Mouse (Mus musculus) myocyte (in vitro differentiated cells): ENCODE results near the gene Mttp. TPM values are rescaled to one million over a fixed set of nuclear protein-coding genes. Genes with fewer than 3 reads are reported as not detected.
"Not testable (repeated sequence)": the region's sequence is repeated elsewhere in the genome, so short reads cannot be mapped to it uniquely, and the experiment has no call there.

Experiments
- H3K27me3 ChIP-seq: one replicate; pipeline ENCODE4 v1.6.1; 2011; ENCODE audit not compliant: control insufficient read depth, insufficient read depth, insufficient read length
- H3K36me3 ChIP-seq: one replicate; pipeline ENCODE4 v1.6.1; 2011; ENCODE audit not compliant: control insufficient read depth, insufficient read depth
- H3K4me2 ChIP-seq: one replicate; pipeline ENCODE4 v1.6.1; 2011; ENCODE audit warnings: low read depth, control low read depth
- H3K4me3 ChIP-seq: one replicate; pipeline ENCODE4 v1.5.1; 2011; ENCODE audit warnings: mild to moderate bottlenecking, control low read depth, moderate library complexity
- H3K79me2 ChIP-seq: one replicate; pipeline ENCODE4 v1.6.1; 2011; ENCODE audit not compliant: control insufficient read depth, insufficient read depth
- H3ac ChIP-seq: one replicate; pipeline ENCODE4 v1.6.1; 2011; ENCODE audit not compliant: control insufficient read depth, insufficient read length
- CEBPB ChIP-seq: IDR thresholded peaks from 2 replicates; pipeline ENCODE4 v1.6.1; 2011; ENCODE audit warnings: mild to moderate bottlenecking, moderate library complexity; ENCODE audit not compliant: poor library complexity, insufficient read depth, severe bottlenecking
- E2F4 ChIP-seq: IDR thresholded peaks from one replicate; pipeline ENCODE4 v1.6.1; 2011; ENCODE audit warnings: mild to moderate bottlenecking, control low read depth, moderate library complexity; ENCODE audit not compliant: insufficient read depth
- MAX ChIP-seq: IDR thresholded peaks from one replicate; pipeline ENCODE4 v1.6.1; 2011; ENCODE audit warnings: low read depth, mild to moderate bottlenecking, control low read depth
- MYOD1 ChIP-seq, 3 experiments: IDR thresholded peaks; one replicate each; pipeline ENCODE4 v1.6.1; 2011; ENCODE audit warnings: control low read depth in 2 of 3, low read depth in 2 of 3, mild to moderate bottlenecking in 2 of 3, moderate library complexity in 1 of 3; ENCODE audit not compliant: insufficient read length in 2 of 3, control insufficient read depth in 1 of 3
- MYOG ChIP-seq, 3 experiments: IDR thresholded peaks; one replicate each; pipeline ENCODE4 v1.6.1; 2011; ENCODE audit warnings: control low read depth in 2 of 3, low read depth in 2 of 3, mild to moderate bottlenecking in 2 of 3; ENCODE audit not compliant: insufficient read length in 2 of 3, control insufficient read depth in 1 of 3, insufficient read depth in 1 of 3
- POLR2A ChIP-seq: IDR thresholded peaks from one replicate; pipeline ENCODE4 v1.6.1; 2011; ENCODE audit warnings: low read depth, mild to moderate bottlenecking, control low read depth, moderate library complexity; ENCODE audit not compliant: insufficient read length
- POLR2AphosphoS2 ChIP-seq: IDR thresholded peaks from one replicate; pipeline ENCODE4 v1.6.1; 2011; ENCODE audit warnings: low read depth, control low read depth; ENCODE audit not compliant: insufficient read length
- REST ChIP-seq: IDR thresholded peaks from one replicate; pipeline ENCODE4 v1.6.1; 2011; ENCODE audit warnings: mild to moderate bottlenecking, control low read depth, moderate library complexity; ENCODE audit not compliant: insufficient read depth, insufficient read length
- SRF ChIP-seq: IDR thresholded peaks from one replicate; pipeline ENCODE4 v1.6.1; 2011; ENCODE audit warnings: low read depth; ENCODE audit not compliant: control insufficient read depth, insufficient read length
- TCF12 ChIP-seq: IDR thresholded peaks from one replicate; pipeline ENCODE4 v1.6.1; 2011; ENCODE audit warnings: mild to moderate bottlenecking, control low read depth; ENCODE audit not compliant: poor library complexity, insufficient read depth, severe bottlenecking
- TCF3 ChIP-seq: IDR thresholded peaks from one replicate; pipeline ENCODE4 v1.6.1; 2011; ENCODE audit warnings: low read depth, control low read depth; ENCODE audit not compliant: insufficient read length
- USF1 ChIP-seq: IDR thresholded peaks from one replicate; pipeline ENCODE4 v1.6.1; 2011; ENCODE audit warnings: low read depth, mild to moderate bottlenecking, control low read depth, moderate library complexity
- polyA plus RNA-seq: library from polyadenylated mRNA; unstranded; fragments of >200 nt; fragmentation: generic; extraction: Trizol; gene quantifications from one replicate; pipeline ENCODE4 v1.2.1, GENCODE M21; 2012; ENCODE audit warnings: missing spikeins

Mttp gene
- polyA plus RNA-seq, 1 experiment: 4.1 TPM

DNA sequence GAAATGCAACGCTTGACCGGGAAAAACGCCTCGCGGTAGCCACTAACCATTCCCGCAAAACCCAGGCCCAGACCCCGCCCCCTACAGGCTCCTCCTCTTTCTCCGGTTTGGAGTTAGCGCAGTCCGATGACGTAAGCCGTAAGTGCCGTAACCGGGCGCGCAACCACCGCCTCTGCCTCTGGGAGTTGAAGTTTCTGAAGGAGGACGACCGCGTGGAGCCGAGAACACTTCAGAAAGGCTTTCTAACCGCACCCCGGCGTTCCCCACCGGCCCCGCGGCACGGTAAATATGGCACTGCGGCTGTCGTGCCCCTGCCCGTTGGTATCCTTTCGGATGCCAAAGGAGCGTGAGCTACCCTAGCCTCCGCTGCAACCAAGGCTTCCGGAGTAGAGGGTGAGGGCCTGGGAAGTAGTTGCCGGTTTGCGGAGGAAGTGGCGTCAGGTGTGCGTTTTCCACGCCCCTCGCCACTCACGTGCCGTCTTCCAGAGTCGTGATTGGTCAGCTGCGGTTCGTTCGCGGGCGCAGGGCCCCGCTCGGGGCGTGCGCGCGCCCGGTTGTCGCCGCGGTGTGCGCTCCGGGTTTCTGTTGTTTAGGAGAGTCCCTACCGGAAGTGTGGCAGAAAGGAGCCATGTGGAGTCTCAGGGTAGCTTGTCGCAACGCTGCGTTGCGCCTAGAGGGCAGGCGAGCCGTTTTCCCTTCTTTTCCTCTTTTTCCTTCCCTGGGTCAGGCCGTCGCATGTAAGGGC is 1.3 kb downstream of the Mttp start, which contains the start of gene Trmt10a:
Trmt10a (plus strand) TSS at position 134 of the 745 bp plus-strand sequence.
- Histone ChIP-seq H3K79me2 (no peaks in the 10 kb centered on the region), H3K4me2 (peak within 1 kb of the TSS; percentile 90), H3ac (peak within 1 kb of the TSS; percentile 70), H3K36me3 (peaks cover 2% of the 10 kb centered on the region), H3K27me3 (no peaks in the 10 kb centered on the region), H3K4me3 (peak within 1 kb of the TSS; percentile 64)
- TF ChIP-seq MAX: peak; percentile 80
- TF ChIP-seq SRF: peak; percentile 58
- no peak for TF ChIP-seq REST
- peak; percentile 88 for TF ChIP-seq POLR2AphosphoS2
- TF ChIP-seq POLR2A: peak; percentile 62
- TF ChIP-seq CEBPB: no peak
- TF ChIP-seq E2F4: no peak
- peak in 1 of 3 experiments; percentile 11 for TF ChIP-seq MYOD1 (IDR thresholded peaks at IDR 0.05; ENCODE audit: control insufficient read depth in 1 of 3, insufficient read length in 2 of 3, low read depth in 2 of 3)
- TF ChIP-seq MYOG (IDR thresholded peaks at IDR 0.05; ENCODE audit: control insufficient read depth in 1 of 3, insufficient read depth in 1 of 3, insufficient read length in 2 of 3, low read depth in 2 of 3): peak in 1 of 3 experiments; percentile 17
- no peak for TF ChIP-seq TCF12
- peak; percentile 97 for TF ChIP-seq USF1
- TF ChIP-seq TCF3: no peak

DNA sequence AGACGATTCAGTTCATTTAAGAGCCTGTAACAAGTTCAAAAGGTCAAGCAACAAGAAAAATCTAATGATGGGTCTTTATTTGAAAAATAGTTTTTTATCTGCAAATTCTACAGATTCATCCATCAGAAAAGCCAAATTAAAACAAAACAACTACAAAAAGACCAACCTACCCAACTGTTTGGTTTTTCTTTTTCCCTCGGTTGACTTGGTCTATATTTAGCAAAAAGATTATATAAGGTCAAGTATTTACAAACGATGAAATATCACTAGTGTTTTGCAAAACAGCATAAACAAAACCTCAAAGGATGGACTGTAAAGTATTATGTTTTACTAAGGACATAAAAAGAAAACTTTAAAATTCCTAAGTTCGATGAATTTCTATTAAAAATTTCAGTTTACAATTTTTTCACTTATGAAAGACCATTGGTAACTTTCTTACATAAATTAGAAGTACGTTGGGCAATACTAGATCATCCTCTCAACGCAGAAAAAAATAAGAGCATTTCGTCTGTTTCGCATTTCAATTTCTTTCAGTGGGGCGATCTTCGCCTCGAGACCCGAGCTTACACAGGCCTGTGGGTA is 1.9 kb downstream of the Mttp start:
- TF ChIP-seq TCF3: no peak
- TF ChIP-seq TCF12: no peak
- TF ChIP-seq MYOG (IDR thresholded peaks at IDR 0.05; ENCODE audit: control insufficient read depth in 1 of 3, insufficient read depth in 1 of 3, insufficient read length in 2 of 3, low read depth in 2 of 3): no peak
- no peak for TF ChIP-seq MYOD1 (IDR thresholded peaks at IDR 0.05; ENCODE audit: control insufficient read depth in 1 of 3, insufficient read length in 2 of 3, low read depth in 2 of 3)
- TF ChIP-seq POLR2AphosphoS2: no peak
- no peak for TF ChIP-seq SRF
- TF ChIP-seq E2F4: no peak
- TF ChIP-seq USF1: no peak
- no peak for TF ChIP-seq CEBPB
- TF ChIP-seq POLR2A: no peak
- no peak for TF ChIP-seq REST
- TF ChIP-seq MAX: no peak

DNA sequence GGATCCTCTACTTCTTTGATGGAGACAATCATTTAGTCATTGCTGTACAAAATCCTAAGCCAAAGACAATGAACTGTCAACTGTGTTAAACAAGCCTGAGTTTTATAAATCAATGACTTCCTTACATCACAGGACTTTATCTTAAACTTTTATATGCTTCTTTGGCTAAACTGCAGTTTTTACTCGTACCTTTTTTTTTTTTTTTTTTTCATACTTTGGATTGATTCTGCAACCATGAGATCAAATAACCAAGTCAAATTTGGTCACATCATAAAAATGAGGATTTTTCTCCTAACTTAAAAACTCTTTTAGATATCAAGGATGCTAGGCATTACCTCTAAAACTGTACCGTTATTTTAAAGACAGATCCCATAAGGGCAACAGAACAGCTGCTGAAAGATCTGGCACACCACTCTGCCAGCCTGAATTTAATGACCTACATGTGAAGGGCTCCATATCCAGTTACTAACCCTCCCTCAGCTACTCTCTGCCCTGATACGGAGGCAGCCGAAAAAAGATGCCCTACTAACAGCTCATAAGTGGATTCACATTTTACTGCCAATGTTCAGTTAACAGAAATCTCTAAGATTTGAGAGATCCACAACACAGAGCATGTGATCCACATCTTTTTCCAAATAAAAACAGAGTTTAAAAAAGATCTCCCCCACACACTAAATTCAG is 2.6 kb downstream of the Mttp start:
- Histone ChIP-seq H3K4me2 (peak overlapping the region; percentile 74), H3K79me2 (no peaks in the 10 kb centered on the region), H3K36me3 (no peaks in the 10 kb centered on the region), H3K27me3 (no peaks in the 10 kb centered on the region), H3K4me3 (peak overlapping the region; percentile 64), H3ac (no peak overlapping the region)
- TF ChIP-seq CEBPB (no peak), POLR2AphosphoS2 (no peak), TCF12 (no peak), MYOG (IDR thresholded peaks at IDR 0.05; ENCODE audit: control insufficient read depth in 1 of 3, insufficient read depth in 1 of 3, insufficient read length in 2 of 3, low read depth in 2 of 3) (peak in 2 of 3 experiments; percentile 23 to 81), POLR2A (no peak), MAX (no peak), TCF3 (no peak), E2F4 (no peak), MYOD1 (IDR thresholded peaks at IDR 0.05; ENCODE audit: control insufficient read depth in 1 of 3, insufficient read length in 2 of 3, low read depth in 2 of 3) (peak in 2 of 3 experiments; percentile 30 to 59), SRF (no peak), REST (no peak)

More for the DNA sequence above, 1.9 kb downstream of the Mttp start:
- no peaks in the 10 kb centered on the region for H3K27me3 ChIP-seq
- peak overlapping the region; percentile 74 for H3K4me2 ChIP-seq
- no peaks in the 10 kb centered on the region for H3K79me2 ChIP-seq
- H3K36me3 ChIP-seq: no peaks in the 10 kb centered on the region
- H3K4me3 ChIP-seq: peak overlapping the region; percentile 64
- H3ac ChIP-seq: peak overlapping the region; percentile 70

DNA sequence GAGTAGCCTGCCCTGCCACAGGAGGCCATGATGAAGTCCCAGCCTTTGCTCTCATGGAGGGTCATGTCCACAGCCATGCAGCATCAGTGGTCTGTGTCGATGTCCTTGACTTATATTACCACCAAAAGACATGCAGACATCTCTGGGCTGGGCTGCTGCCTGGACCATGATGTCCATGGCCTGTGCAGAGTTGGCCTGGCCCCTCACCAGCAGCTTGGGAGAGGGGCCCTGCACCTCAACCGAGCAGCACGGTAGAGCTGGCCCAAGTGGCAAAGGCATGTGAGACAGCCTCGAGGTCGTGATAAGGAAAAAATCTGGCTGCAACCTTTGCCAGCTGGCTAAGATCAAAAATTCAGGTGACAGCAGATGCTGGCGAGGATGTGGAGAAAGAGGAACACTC is 5.1 kb downstream of the Mttp start:
- Histone ChIP-seq H3K79me2 (no peaks in the 10 kb centered on the region), H3K4me2 (no peak overlapping the region), H3K27me3 (no peaks in the 10 kb centered on the region), H3K4me3 (no peak overlapping the region), H3K36me3 (no peaks in the 10 kb centered on the region), H3ac (no peak overlapping the region)
- TF ChIP-seq E2F4 (no peak), MAX (no peak), USF1 (no peak), TCF12 (no peak), TCF3 (no peak)

DNA sequence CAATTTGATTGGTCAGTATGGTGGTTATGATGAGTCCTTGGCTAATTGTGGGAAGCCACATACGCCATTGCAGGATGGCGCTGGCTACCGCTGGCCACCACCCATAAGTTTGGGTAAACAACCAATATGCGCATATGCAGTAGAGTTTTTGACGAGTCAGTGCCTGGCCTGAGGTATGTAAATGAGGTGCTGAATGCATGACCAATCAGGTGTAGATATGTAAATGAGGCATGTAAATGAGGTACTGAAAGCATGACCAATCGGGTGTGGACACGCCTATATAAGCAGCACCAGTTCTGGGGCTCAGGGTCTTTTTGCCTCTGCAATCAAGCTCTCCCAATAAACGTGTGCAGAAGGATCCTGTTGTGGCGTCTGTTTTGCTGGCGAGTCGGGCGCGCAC is 6.6 kb downstream of the Mttp start:
- H3K4me3 ChIP-seq, H3K27me3 ChIP-seq, H3K36me3 ChIP-seq, H3ac ChIP-seq, H3K79me2 ChIP-seq, H3K4me2 ChIP-seq: not testable (repeated sequence)
